Mouse (Mus musculus) forebrain, embryonic 14.5 days (tissue): ENCODE results near the gene Atoh8. TPM values are rescaled to one million over a fixed set of nuclear protein-coding genes. Genes with fewer than 3 reads are reported as not detected.

ENCODE experiments used
- ATAC-seq: fragments of 200-750 bp; cut with Nextera tagmentation; 2 replicates; pipeline ENCODE4 v1.8.0; 2017; ENCODE audit warnings: mild to moderate bottlenecking, moderate library complexity
- DNase-seq: peaks from one replicate; pipeline ENCODE4 v3.0.0-alpha.2; 2015; ENCODE audit warnings: low spot score
- H3K27ac ChIP-seq: fragments of 300-500 bp; sonication (generic); 2 replicates; pipeline ENCODE4 v1.5.1; 2014; ENCODE audit warnings: low read depth, mild to moderate bottlenecking, control low read depth, low read length, moderate library complexity
- H3K27me3 ChIP-seq: fragments of 300-500 bp; sonication (generic); replicated peaks from 2 replicates; pipeline ENCODE4 v1.6.1; 2014; ENCODE audit warnings: low read length, control low read depth, mixed read lengths; ENCODE audit not compliant: control insufficient read depth, insufficient read depth
- H3K36me3 ChIP-seq: fragments of 300-500 bp; sonication (generic); 2 replicates; pipeline ENCODE4 v1.6.1; 2014; ENCODE audit warnings: low read length, control low read depth; ENCODE audit not compliant: control insufficient read depth, insufficient read depth
- H3K4me1 ChIP-seq: fragments of 300-500 bp; sonication (generic); 2 replicates; pipeline ENCODE4 v1.6.1; 2014; ENCODE audit warnings: antibody characterized with exemption, low read length, control low read depth; ENCODE audit not compliant: control insufficient read depth, insufficient read depth
- H3K4me2 ChIP-seq: fragments of 300-500 bp; sonication (generic); 2 replicates; pipeline ENCODE4 v1.6.1; 2014; ENCODE audit warnings: mild to moderate bottlenecking, control low read depth, low read length
- H3K4me3 ChIP-seq: fragments of 300-500 bp; sonication (generic); 2 replicates; pipeline ENCODE4 v1.5.1; 2014; ENCODE audit warnings: low read depth, low read length, control low read depth
- H3K9ac ChIP-seq: fragments of 300-500 bp; sonication (generic); 2 replicates; pipeline ENCODE4 v1.6.1; 2014; ENCODE audit warnings: mild to moderate bottlenecking, low read length, control low read depth, moderate library complexity
- H3K9me3 ChIP-seq: fragments of 300-500 bp; sonication (generic); replicated peaks from 2 replicates; pipeline ENCODE4 v1.6.1; 2016; ENCODE audit warnings: low read length, control low read depth, mixed read lengths; ENCODE audit not compliant: control insufficient read depth
- WGBS: fragments of 180-500 bp; shearing (Covaris S2); extraction: QIAGEN DNeasy Blood & Tissue Kit; methylation state at CpG from one replicate; pipeline ENCODE4 v1.1.7; 2014; 5-methylcytosine and 5-hydroxymethylcytosine counted together
- polyA plus RNA-seq: library from polyadenylated mRNA; unstranded; fragments of >200 nt; fragmentation: Nextera tagmentation; extraction: Ambion mirVana; gene quantifications from 2 replicates; pipeline ENCODE4 v1.2.1, GENCODE M21; 2014

The Atoh8 gene
- polyA plus RNA-seq, 1 experiment from 2014 or later, result 2.5 TPM

DNA sequence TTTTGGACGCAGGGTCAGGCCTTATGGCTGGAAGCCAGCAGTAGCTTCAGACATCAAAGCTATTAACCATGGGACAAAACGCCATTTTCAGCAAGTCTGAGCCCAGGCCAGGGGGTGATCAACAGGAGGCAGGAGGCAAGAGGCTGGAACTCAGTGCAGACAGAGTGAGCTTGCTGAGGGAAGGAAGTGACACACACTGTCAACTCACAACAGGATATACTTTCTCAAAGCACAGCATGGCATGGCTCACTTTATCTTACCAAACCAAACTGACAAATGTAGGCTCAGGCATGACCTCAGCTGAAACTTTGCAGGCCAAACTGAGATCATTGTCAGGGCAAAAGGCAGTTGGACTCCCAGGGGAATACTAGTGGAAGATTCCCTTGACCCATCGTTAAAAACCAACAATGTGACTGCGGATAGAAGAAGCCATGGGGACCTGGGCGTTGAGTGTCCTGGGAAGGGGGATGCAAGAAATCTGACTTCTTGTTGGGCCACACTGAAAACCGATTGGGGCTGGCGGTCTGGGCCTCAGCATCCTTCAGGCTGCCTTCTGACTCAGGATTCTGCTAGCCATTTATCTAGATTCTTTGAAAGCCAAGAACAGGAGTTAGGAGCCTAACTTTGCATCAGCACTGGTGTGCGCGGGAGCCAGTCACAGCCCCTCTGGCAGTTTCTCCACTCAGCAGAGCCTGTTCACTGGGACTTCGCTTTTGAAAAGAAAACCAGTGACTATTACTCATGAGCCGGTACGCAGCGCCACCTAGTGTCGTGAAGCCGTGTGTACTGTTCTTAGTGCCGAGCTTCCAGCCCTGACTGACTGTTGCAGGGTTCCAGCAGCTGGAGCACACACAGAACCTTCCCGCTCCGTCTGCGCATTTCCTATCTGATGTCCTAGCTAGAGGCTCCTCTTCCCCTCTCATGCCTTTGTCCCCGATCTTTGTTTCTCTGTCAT, 70.8 kb downstream of the Atoh8 start:
- DNase-seq (peak; percentile 95), ATAC-seq (peak; percentile 93)
- H3K9ac ChIP-seq, result no peak overlapping the region
- no peaks in the 10 kb centered on the region for H3K4me1 ChIP-seq
- H3K4me2 ChIP-seq, result no peak overlapping the region
- no peaks in the 10 kb centered on the region for H3K36me3 ChIP-seq
- no peak overlapping the region for H3K27ac ChIP-seq
- H3K9me3 ChIP-seq, result no peaks in the 10 kb centered on the region
- H3K4me3 ChIP-seq, result no peak overlapping the region
- 0 out of 2 replicates have a peak, but pooled peaks cover 2% of the 10 kb centered on the region for H3K27me3 ChIP-seq
- WGBS, result 21% methylated on average over 20 of the region's 20 CpGs

DNA sequence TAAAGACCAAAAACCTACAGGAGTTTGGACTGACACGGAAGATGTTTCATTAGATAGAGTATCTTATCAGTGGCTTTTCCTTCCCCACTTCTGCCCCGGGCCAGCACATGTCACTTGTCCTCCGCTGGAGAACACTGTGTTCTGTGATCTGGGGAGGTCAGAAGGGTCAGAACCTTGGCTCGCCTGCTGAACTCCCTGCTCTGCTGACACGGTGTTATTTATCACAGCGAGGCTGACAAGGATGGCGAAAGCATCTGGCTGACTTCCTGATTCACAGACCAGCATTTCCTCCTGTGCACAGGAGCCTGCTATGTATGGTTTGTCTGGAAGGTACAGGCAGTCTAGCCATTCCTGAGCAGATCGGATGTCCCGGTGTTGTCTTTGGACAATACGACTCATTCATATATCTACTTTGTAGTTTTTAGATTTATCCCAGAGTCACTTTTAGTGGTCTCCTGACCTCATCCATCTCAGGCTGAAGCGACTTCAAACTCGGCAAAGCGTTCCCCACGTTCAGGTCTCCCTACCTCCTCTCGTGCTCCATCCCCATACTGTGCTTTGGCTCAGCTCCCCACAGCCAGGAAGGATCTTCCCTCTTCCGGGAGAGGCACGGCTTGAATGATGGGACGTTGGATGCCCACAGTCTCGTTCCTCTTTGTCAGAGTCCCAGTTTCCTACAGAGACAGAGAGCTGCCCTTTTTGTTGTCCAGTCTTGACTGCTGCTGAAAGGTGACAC, 73.1 kb downstream of the Atoh8 start:
- H3K9me3 ChIP-seq, result no peaks in the 10 kb centered on the region
- no peaks in the 10 kb centered on the region for H3K4me1 ChIP-seq
- H3K36me3 ChIP-seq, result no peaks in the 10 kb centered on the region
- H3K9ac ChIP-seq, result no peak overlapping the region
- no peak overlapping the region for H3K27ac ChIP-seq
- ATAC-seq (no peak), DNase-seq (no peak)
- H3K27me3 ChIP-seq, result 0 out of 2 replicates have a peak, but pooled peaks cover 2% of the 10 kb centered on the region
- no peak overlapping the region for H3K4me3 ChIP-seq
- no peak overlapping the region for H3K4me2 ChIP-seq
- 74% methylated on average over 19 of the region's 19 CpGs for WGBS

DNA sequence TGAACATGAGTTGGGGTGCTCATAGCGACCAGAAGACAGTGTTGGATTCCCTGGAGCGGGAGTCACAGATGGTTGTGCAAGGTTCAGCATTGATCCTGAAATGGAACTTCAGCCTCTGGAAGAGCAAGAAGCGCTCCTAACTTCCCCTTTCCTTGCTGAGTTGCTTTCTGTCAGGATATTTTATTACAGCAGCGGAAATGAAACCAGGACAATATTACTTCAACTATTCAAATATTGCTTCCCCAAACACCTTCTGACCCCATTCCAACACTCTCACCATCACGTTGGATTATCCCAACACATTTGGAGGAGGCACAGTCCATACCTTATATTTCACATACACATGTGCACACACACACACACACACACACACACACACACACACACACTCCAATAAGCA, 73.6 kb downstream of the Atoh8 start:
- no peak overlapping the region for H3K4me2 ChIP-seq
- H3K4me3 ChIP-seq, result no peak overlapping the region
- H3K36me3 ChIP-seq, result no peaks in the 10 kb centered on the region
- no peaks in the 10 kb centered on the region for H3K4me1 ChIP-seq
- 89% methylated on average over 5 of the region's 5 CpGs for WGBS
- H3K27me3 ChIP-seq, result no peaks in the 10 kb centered on the region
- H3K9ac ChIP-seq, result no peak overlapping the region
- DNase-seq (no peak), ATAC-seq (no peak)
- no peak overlapping the region for H3K27ac ChIP-seq
- H3K9me3 ChIP-seq, result no peaks in the 10 kb centered on the region

DNA sequence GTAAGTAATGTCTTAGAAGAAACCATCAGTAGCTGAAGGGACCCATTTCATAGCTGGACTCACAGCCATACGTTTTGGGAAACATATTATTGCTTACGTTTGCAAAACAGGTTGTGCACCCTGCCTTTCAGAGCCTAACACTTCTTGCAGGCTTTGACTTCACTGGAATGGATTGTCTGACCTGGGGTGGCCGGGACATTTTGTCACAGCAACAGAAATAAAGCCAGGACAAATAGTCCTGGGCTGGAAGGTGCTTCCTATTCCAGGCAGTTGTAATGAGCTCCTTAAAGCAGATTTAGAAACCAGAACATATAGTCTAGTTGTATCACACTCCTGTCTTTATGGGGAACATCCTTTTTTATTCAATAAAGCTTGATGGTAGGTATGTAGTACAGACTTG, 74.4 kb downstream of the Atoh8 start:
- DNase-seq, result no peak
- no peaks in the 10 kb centered on the region for H3K36me3 ChIP-seq
- no peaks in the 10 kb centered on the region for H3K4me1 ChIP-seq
- no peak for ATAC-seq
- H3K9ac ChIP-seq, result no peak overlapping the region
- H3K4me3 ChIP-seq, result no peak overlapping the region
- no peak overlapping the region for H3K4me2 ChIP-seq
- no peaks in the 10 kb centered on the region for H3K9me3 ChIP-seq
- H3K27me3 ChIP-seq, result no peaks in the 10 kb centered on the region
- WGBS, result 84% methylated on average over 3 of the region's 3 CpGs
- no peak overlapping the region for H3K27ac ChIP-seq

DNA sequence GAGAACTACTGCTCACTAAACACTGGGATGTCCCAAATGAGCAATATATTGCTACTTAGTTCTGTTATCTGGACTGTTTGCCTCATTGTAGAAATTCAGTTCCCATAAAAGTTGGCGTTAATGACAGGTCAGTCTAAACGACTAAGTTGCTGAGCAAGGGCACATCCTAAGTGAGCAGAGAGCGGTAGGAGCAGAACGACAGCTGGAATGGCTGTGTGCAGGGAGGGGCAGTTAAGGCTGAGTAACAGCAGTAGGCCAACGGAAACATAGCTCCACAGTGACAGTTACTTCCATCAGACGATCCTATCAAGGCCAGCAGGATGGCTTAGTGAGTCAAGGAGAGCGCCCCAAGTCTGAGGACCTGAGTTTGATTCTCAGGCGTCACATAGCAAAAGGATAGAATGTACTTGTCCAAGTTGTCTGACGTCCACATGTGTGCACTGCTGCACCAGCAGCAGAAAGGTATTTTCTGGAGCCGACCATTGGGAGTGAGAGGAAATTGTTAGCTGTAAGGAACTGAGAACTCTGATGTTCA, 75.4 kb downstream of the Atoh8 start:
- Histone ChIP-seq H3K36me3 (peaks cover 8% of the 10 kb centered on the region; the same call in 1 of the 2 replicates), H3K4me3 (no peak overlapping the region), H3K27me3 (no peaks in the 10 kb centered on the region), H3K9me3 (no peaks in the 10 kb centered on the region), H3K27ac (no peak overlapping the region), H3K4me2 (no peak overlapping the region), H3K4me1 (no peaks in the 10 kb centered on the region), H3K9ac (no peak overlapping the region)
- ATAC-seq (no peak), DNase-seq (no peak)
- 86% methylated on average over 10 of the region's 10 CpGs for WGBS

DNA sequence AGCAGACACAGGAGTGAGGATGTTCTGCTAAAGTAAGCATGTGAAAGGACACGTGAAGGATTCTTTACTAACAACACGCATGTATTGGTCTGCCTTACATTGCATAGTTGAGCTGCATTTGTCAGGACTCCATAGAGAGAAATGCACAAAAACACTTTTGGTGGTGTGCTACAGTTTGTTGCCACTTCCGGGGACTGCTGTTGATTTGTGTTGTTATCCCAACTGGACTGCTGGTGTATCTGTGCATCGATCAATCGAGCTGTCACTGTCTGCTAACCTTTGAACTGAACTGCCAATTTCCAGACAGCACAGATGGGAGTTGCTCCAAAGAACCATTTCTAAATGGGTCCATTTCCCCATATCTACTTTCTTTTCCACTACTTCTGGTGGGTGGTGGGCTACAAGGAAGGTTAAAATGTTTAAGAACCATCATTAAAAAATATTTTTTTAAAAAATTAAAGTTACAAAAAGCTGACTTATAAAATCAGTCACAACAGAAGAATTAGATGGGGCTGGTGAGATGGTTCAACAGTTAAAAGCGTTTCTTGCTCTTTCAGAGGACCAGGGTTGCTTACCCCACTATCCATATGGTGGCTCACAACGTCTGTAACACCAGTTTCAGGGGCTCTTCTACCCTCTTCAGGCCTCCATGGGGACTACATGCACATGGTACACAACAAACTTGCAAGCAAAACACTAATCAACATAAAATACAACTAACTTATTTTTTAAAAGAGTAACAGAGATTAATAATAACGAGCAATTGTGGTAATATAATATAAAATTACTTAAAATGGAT, 76.2 kb downstream of the Atoh8 start:
- H3K4me2 ChIP-seq, result no peak overlapping the region
- H3K36me3 ChIP-seq, result peaks cover 13% of the 10 kb centered on the region
- no peaks in the 10 kb centered on the region for H3K9me3 ChIP-seq
- no peaks in the 10 kb centered on the region for H3K4me1 ChIP-seq
- no peak overlapping the region for H3K27ac ChIP-seq
- ATAC-seq (no peak), DNase-seq (no peak)
- H3K27me3 ChIP-seq, result no peaks in the 10 kb centered on the region
- no peak overlapping the region for H3K9ac ChIP-seq
- WGBS, result 86% methylated on average over 8 of the region's 8 CpGs
- H3K4me3 ChIP-seq, result no peak overlapping the region

Other genes starting within 250 kb of the Atoh8 start
- gene St3gal5, start 138.0 kb downstream of the Atoh8 start, polyA plus RNA-seq, result 25.5 and 33.1 TPM in 2 replicates
- not detected in 2 replicates for gene Sftpb, start 69.0 kb upstream of the Atoh8 start, polyA plus RNA-seq
- 72.7 and 76.3 TPM in 2 replicates for gene Usp39, start 109.6 kb upstream of the Atoh8 start, polyA plus RNA-seq
- gene 0610030E20Rik, start 111.7 kb upstream of the Atoh8 start, polyA plus RNA-seq, result 12.0 and 17.9 TPM in 2 replicates
- gene Tmem150a, start 119.9 kb upstream of the Atoh8 start, polyA plus RNA-seq, result 19.3 and 21.3 TPM in 2 replicates
- gene Rnf181, start 131.4 kb upstream of the Atoh8 start, polyA plus RNA-seq, result 123 and 129 TPM in 2 replicates
- 13.8 and 17.7 TPM in 2 replicates for gene Vamp5, start 144.9 kb upstream of the Atoh8 start, polyA plus RNA-seq
- gene Vamp8, start 155.1 kb upstream of the Atoh8 start, polyA plus RNA-seq, result 20.4 and 22.6 TPM in 2 replicates
- gene Ggcx, start 178.7 kb upstream of the Atoh8 start, polyA plus RNA-seq, result 4.3 and 4.6 TPM in 2 replicates
- gene Mat2a, start 204.0 kb upstream of the Atoh8 start, polyA plus RNA-seq, result 348 and 370 TPM in 2 replicates